Mouse (Mus musculus) adrenal gland, postnatal 25 days (tissue): ENCODE data around the gene Ier3. TPM values are rescaled to one million over a fixed set of nuclear protein-coding genes. Genes with fewer than 3 reads are reported as not detected.
"Not testable (repeated sequence)": the region's sequence is repeated elsewhere in the genome, so short reads cannot be mapped to it uniquely, and the experiment has no call there.

ENCODE experiments used
- DNase-seq: peaks from one replicate; pipeline ENCODE4 v3.0.0; 2021; ENCODE audit warnings: mixed read lengths
- total RNA-seq: library from RNA; stranded (reverse); gene quantifications from 2 replicates; pipeline ENCODE4 v1.2.3, GENCODE M21; 2021

The Ier3 gene
- total RNA-seq, 1 experiment from 2014 or later = 11.7 TPM

- peak; percentile 71 for DNase-seq
These were observed 14.9 kb downstream of the Ier3 start for GRCm38 (mm10) chr17:35836178-35836965.

DNA sequence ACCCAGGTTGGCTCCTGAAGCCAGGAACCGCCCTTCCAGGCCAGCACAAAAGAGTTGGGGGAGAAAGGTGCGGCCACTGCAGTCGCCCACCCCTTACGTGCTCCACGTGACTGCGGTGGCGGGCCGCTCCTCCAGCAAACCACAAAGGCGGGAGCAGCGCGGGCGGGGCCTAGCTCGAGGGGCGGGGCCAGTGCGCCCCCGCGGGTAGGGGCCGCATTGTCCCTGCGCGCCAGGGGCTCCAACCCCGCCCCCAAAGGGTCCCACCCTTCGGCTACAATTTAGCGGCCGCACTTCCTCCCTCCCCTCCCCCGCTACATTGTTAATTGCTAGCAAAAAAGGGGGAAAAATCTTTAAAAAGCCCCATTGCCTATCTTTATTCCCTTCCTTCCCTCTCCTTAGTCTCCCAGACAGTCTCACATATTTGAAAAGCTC is 15.5 kb downstream of the Ier3 start:
- peak; percentile 87 for DNase-seq

GRCm38 (mm10) chr17:35837487-35837886 is 16.0 kb downstream of the Ier3 start:
- DNase-seq = peak; percentile 59

GRCm38 (mm10) chr17:35838122-35838544 is 16.6 kb downstream of the Ier3 start, which contains the start of gene Tubb5:
Gene Tubb5, minus strand, starts transcription at chr17:35838306.
- peak; percentile 96 for DNase-seq

- no peak for DNase-seq
These were observed 17.1 kb downstream of the Ier3 start for GRCm38 (mm10) chr17:35838570-35838969.

GRCm38 (mm10) chr17:35839002-35839401 is 17.5 kb downstream of the Ier3 start:
- DNase-seq = not testable (repeated sequence)

DNA sequence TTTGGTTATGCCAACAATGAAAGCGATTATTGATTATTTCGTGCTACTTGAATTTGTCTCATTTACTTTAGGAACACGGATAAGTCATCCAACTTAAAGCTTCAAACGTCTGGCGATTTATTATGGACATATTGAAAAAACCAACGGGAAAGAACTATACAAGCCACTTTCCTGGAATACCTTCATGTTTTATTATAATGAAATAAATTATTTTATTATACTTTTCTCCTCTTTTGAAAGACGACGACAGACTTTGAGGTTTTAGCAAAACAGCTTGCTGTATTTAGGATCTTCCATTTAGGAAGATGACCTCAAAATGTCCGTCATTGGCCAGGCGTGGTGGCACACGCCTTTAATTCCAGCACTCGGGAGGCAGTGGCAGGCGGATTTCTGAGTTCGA is 19.1 kb downstream of the Ier3 start:
- DNase-seq = no peak

DNA sequence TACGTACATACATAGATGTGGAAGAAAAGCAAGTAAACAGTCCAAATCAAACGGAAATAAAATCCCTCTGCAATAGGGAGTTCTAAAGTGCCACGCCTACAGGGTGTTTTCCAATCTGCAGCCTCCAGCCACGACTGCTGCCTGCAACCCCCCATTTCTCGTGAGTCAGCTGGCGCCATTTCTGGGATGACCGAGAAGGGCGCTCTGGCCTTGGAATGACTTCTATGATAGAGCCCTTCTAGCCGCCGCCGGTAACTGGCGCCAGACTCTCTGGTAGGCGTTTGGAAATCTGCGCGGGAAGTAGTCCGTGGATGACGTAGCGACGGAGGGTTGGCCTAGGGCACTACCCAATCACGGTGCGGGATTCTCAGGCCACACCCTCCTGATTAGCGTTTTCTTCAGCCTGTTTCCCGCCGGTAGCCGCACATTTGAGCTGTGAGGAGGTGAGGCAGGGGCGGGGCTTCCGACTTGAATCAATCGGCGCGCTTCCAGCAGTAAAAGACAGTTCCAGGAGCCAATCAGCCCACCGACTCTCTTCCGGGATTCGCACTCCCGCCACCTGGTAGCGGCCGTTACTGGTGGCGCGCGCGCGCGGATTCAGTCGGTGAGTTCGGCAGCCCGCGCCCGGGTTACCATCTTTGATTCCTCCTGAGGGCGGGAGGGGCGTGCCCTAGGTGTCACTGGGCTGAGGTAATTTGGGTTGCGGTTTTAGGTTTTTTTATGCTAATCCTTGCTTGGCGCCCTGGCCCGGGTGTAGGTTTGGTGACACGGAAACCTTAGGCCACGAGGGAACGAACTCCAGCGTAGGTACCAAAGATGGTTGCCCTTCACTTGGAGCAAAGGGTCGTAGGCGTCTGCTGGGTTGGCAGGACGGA is 19.8 kb downstream of the Ier3 start, which contains the start of gene Mdc1:
TSS of gene Mdc1 (plus strand) at position 440 of the 875 bp plus-strand sequence.
- peak; percentile 96 for DNase-seq

- DNase-seq = no peak
These were observed 20.5 kb downstream of the Ier3 start for GRCm38 (mm10) chr17:35842006-35842405.

DNA sequence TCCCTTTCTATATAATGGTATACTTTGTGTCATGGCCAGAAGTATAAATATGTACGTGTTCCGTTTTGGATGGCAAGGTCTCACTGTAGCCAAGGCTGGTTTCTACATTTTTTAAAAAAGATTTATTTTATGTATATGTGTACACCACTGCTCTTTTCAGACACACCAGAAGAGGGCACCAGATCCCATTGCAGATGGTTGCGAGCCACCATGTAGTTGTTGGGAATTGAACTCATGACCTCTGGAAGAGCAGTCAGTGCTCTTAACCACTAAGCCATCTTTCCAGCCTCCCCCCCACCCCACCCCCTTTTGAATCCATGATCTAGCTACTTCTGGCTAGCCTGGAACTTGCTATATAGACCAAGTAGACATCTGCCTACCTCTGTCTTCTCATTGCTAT is 22.0 kb downstream of the Ier3 start:
- no peak for DNase-seq

DNA sequence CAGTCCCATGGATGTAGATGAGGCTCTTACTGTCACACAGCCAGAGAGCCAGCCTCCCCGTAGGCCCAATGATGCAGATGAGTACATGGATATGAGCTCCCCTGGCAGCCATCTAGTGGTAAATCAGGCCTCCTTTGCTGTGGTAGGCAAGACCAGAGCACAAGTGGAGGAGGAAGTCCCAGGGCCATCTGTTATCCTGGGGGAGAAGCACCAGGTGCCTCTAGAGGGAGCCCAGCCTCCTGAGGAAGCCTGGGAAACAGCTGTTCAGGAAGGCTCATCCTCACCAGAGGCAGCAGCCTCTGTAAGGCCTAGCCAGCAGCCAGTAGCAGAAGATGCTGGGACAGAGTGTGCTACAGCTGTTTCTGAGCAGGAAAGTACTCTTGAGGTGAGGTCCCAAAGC is 26.6 kb downstream of the Ier3 start:
- no peak for DNase-seq

DNA sequence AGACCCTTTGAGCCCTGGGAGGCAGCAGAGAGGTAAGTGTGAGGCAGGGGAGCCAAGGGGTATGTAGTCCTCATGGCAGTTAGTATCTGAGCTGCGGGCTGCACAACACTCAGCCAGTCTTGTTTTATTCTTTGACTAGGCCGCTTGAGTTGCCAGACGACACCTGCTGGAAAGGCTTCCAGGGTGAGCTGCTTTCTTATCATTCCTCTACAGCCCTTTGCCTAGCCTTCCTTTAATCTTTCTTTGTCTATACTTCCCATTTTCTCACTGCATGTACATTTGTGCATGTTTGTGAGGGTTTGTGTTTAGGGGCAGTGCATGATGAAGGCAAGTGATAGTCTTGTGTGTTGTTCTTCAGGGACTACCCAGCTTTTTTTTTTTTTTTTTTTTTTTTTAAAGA is 29.5 kb downstream of the Ier3 start:
- DNase-seq = no peak

DNA sequence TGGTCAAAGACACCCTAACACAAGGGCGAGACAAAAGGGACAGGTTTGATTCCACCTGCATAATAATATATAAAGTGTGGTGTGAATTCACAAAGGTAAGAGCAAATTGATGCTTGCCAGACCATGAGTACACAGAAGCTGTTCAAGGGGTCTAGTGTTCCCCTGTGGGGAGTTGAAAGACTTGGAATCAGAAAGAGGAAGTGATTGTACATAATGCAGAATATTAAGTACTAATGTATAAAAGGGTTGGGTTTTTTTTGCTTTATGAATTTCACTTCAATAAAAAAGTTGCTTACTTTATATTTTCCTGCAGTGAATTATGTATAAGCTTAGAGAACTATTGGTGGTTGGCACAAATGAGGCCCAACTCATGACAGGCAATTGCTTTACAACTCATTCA is 37.9 kb downstream of the Ier3 start:
- no peak for DNase-seq

DNA sequence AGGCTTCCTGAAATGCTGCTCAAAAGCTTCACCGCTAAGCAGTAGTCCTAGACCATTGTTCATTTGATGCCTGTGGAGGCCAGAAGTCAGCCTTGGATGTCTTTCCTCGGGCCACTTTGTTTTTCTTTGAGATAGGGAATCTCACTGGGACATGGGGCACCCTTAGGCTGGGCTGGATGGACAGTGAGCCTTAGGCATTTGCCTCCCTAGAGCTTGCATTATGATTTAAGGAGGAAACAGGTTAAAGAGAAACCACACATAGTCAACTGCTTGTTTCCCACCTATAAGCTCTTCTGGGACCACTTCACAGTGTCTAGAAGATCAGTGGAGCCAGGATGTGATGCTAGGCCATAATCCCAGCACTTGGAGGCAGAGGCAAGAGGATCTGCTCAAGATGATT is 38.4 kb downstream of the Ier3 start:
- DNase-seq = no peak

- DNase-seq = no peak
These were observed 39.3 kb downstream of the Ier3 start for GRCm38 (mm10) chr17:35860831-35861197.

DNA sequence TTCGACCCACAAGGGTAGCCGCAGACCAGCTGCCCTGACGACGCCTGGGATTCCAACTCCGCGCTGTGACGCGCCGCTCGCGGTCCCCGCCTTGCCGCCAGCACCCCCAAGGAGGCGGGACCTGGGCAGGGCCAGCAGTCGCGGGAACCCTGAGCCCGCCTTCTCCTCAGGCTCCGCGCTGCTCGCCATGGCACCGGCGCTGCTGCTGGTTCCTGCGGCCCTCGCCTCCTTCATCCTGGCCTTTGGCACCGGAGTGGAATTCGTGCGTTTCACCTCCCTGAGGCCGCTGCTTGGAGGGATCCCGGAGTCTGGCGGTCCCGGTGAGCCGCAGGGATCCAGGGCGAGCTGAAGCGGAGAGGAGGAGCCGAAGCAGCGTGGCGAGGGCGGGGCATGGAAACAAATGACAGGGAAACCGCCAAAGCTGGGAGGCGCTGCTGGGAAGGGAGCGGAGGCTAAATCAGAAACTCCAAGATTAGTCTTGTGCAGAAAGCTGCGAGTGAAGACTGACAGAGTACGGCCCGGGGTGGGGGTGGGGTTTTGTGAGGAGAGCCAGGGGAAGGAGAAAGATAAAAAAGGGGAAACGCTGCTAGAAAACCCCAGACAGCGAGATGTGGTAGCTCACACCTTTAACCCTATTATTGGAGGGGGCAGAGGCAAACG is 39.8 kb downstream of the Ier3 start, which contains the start of gene Nrm:
TSS of gene Nrm (plus strand) at position 121 of the 660 bp plus-strand sequence.
- DNase-seq = peak; percentile 89

GRCm38 (mm10) chr17:35864832-35865353 is 43.4 kb downstream of the Ier3 start:
- DNase-seq = no peak

DNA sequence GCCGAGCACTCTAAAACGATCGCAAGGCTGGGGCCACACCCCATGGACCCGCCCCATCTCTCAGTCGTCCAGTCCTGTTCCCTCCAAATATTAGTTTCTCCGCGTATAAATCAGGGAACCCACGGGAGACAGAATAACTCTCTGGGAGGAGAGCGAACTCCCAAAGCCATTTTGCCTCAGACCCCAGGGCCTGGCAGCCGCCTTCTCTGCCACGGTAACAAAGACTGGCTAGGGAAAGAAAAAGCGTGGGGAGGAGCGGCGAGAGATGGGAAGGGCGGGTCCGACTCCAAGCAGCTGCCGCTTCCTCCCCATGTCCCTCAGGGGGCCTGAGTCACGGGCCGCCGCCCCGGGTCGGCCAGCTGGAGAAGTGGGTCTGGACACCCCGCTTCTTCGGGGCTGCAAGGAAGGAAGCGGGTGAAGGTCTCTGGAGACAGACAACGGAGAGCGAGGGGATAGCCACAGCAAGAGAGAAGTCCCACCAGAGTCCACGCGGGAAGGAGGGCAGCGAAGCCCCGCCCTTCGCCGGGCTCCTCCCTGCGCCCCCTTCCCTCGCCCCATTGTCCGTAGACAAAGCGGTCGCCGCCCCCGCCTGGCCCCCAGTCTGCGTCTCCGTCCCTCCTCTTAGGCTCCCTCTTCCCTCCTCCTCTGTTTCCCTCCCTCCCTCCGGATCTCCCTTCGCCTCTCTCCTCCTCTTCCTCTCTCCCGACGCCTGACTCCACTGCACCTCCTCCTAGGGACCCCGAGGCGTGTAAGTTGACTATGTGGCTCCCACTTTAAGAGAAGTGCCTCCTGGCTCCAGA is 44.2 kb downstream of the Ier3 start, which contains the start of gene Ppp1r18:
TSS of gene Ppp1r18 (plus strand) at position 113 of the 800 bp plus-strand sequence.
- DNase-seq = peak; percentile 74

DNA sequence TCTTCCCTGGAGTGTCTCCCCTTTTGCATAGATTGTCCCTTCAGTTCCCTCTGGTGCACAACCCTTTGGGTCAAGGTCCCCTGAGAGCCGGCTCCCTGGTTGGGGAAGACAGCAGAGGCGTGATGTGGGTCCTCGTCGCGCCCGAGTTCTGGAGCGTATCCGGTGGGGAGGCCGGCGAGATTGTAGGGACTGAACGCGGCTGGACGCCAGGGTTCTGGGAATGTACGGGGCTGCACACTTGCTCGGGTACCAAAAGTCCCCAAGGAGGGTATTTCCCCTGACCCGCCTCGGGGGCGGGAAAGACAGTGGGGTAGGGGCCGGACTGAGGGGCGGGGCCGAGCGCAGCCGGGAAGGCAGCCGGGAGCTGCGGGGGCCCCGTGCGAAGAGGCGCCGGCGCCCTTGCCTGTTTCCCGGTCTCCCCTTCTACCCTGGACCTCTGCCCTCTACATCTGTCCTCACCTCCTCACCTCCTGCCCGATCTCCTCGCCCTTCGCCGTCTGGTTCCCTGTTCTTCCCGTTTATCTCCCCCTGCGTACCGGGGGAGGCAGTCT is 44.9 kb downstream of the Ier3 start:
- DNase-seq = peak; percentile 77

DNA sequence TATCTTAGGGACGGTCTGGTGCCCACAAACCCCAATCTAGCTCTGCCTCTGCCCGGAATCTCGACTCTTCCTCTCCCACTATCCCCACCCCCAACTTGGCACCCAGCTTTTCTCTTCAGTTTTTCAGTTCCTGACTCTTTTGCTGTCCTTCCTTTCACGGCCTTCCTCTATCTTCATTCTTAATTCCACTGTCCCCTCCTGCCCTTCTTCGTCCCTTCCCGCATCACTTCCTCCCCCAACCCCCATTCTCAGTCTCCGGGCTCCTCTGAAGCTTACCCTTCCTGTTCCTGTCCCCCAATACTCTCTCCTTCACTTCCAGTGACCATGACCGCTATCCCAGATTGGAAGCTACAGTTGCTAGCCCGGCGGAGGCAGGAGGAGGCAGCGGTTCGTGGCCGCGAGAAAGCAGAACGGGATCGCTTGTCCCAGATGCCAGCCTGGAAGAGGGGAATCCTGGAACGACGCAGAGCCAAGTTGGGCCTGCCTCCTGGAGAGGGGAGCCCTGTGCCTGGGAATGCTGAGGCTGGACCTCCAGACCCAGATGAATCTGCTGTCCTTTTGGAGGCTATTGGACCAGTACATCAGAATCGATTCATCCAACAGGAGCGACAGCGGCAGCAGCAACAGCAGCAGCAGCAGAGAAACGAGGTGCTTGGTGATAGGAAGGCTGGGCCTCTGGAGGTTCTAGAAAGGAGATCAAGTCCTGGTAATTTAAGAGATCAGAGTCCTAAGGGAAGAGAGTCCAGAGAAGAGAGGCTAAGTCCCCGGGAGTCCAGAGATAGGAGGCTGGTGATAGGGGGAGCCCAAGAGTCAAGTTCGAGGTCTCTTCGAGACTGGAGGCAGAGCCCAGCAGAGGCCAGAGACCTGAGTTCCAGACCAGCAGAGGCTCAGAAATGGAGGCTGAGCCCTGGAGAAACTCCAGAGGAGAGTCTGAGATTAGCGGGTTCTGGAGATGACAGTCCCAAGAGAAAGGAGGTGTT is 45.7 kb downstream of the Ier3 start:
- DNase-seq = peak; percentile 44
